Mouse (Mus musculus): Measurements from ENCODE around the gene Fgg.

Fgg gene

GRCm38 (mm10) chr3:83007557-83007956 lies at the start of gene Fgg:
Gene Fgg (plus strand): TSS chr3:83007724.
- no peak for DNase-seq

GRCm38 (mm10) chr3:82971046-82971445 lies 36.5 kb upstream of the Fgg start:
- no peak for DNase-seq

- peak; percentile 6 for DNase-seq
These were observed 26.7 kb upstream of the Fgg start for GRCm38 (mm10) chr3:82980818-82981217.

GRCm38 (mm10) chr3:82981861-82982260 lies 25.7 kb upstream of the Fgg start:
- DNase-seq = no peak

GRCm38 (mm10) chr3:82984840-82985239 lies 22.7 kb upstream of the Fgg start:
- DNase-seq = no peak

- DNase-seq = no peak
These were observed 15.6 kb upstream of the Fgg start for GRCm38 (mm10) chr3:82991963-82992362.

- DNase-seq = no peak
These were observed 14.6 kb upstream of the Fgg start for GRCm38 (mm10) chr3:82992956-82993355.

- DNase-seq = no peak
These were observed 12.2 kb upstream of the Fgg start for GRCm38 (mm10) chr3:82995368-82995767.

- no peak for DNase-seq
These were observed 10.9 kb upstream of the Fgg start for GRCm38 (mm10) chr3:82996656-82997055.

GRCm38 (mm10) chr3:82998772-82999463 lies 8.6 kb upstream of the Fgg start:
- DNase-seq = peak; percentile 38

GRCm38 (mm10) chr3:82999995-83000394 lies 7.5 kb upstream of the Fgg start:
- no peak for DNase-seq

GRCm38 (mm10) chr3:83002191-83002590 lies 5.3 kb upstream of the Fgg start:
- DNase-seq = peak; percentile 27

GRCm38 (mm10) chr3:83003068-83003467 lies 4.5 kb upstream of the Fgg start:
- no peak for DNase-seq

GRCm38 (mm10) chr3:83004801-83005200 lies 2.7 kb upstream of the Fgg start:
- DNase-seq = no peak

GRCm38 (mm10) chr3:83010291-83010690 lies 2.8 kb downstream of the Fgg start:
- DNase-seq = no peak

- no peak for DNase-seq
These were observed 3.6 kb downstream of the Fgg start for GRCm38 (mm10) chr3:83011136-83011535.

- no peak for DNase-seq
These were observed 4.0 kb downstream of the Fgg start for GRCm38 (mm10) chr3:83011565-83011964.

GRCm38 (mm10) chr3:83012636-83013035 lies 5.1 kb downstream of the Fgg start:
- DNase-seq = no peak

- DNase-seq = no peak
These were observed 6.4 kb downstream of the Fgg start for GRCm38 (mm10) chr3:83013951-83014350.

- DNase-seq = no peak
These were observed 8.7 kb downstream of the Fgg start for GRCm38 (mm10) chr3:83016236-83016635.

GRCm38 (mm10) chr3:83020387-83020786 lies 12.9 kb downstream of the Fgg start:
- DNase-seq = no peak

- DNase-seq = no peak
These were observed 13.7 kb downstream of the Fgg start for GRCm38 (mm10) chr3:83021176-83021575.

- DNase-seq = no peak
These were observed 17.5 kb downstream of the Fgg start for GRCm38 (mm10) chr3:83025036-83025435.

- no peak for DNase-seq
These were observed 18.2 kb downstream of the Fgg start, which contains the start of gene Fga for GRCm38 (mm10) chr3:83025475-83026301. Gene Fga (plus strand): TSS chr3:83026076.

Data from cerebellum, adult 8-10 months (tissue).